Mouse (Mus musculus) intestine, postnatal 0 days (tissue): ENCODE results near the gene Cpxm1. TPM values are rescaled to one million over a fixed set of nuclear protein-coding genes. Genes with fewer than 3 reads are reported as not detected.

ENCODE experiments used
- ATAC-seq: fragments of 200-750 bp; cut with Nextera tagmentation; 2 replicates; pipeline ENCODE4 v1.8.0; 2017; ENCODE audit warnings: mild to moderate bottlenecking, moderate TSS enrichment, moderate library complexity
- H3K27ac ChIP-seq: fragments of 300-500 bp; sonication (generic); 2 replicates; pipeline ENCODE4 v1.5.1; 2014; ENCODE audit warnings: mild to moderate bottlenecking, low read depth, low read length, moderate library complexity
- H3K27me3 ChIP-seq: fragments of 300-500 bp; sonication (generic); replicated peaks from 2 replicates; pipeline ENCODE4 v1.6.1; 2014; ENCODE audit warnings: low read length, mixed read lengths; ENCODE audit not compliant: control insufficient read depth, insufficient read depth
- H3K36me3 ChIP-seq: fragments of 300-500 bp; sonication (generic); 2 replicates; pipeline ENCODE4 v1.6.1; 2014; ENCODE audit warnings: mild to moderate bottlenecking, moderate library complexity; ENCODE audit not compliant: control insufficient read depth, insufficient read depth
- H3K4me1 ChIP-seq: fragments of 300-500 bp; sonication (generic); replicated peaks from 2 replicates; pipeline ENCODE4 v1.6.1; 2014; ENCODE audit warnings: antibody characterized with exemption, low read length, mixed read lengths; ENCODE audit not compliant: control insufficient read depth, insufficient read depth
- H3K4me2 ChIP-seq: fragments of 300-500 bp; sonication (generic); replicated peaks from 2 replicates; pipeline ENCODE4 v1.6.1; 2014; ENCODE audit warnings: low read depth, mild to moderate bottlenecking, moderate library complexity
- H3K4me3 ChIP-seq: fragments of 300-500 bp; sonication (generic); 2 replicates; pipeline ENCODE4 v1.5.1; 2014; ENCODE audit warnings: low read depth, low read length
- H3K9ac ChIP-seq: fragments of 300-500 bp; sonication (generic); 2 replicates; pipeline ENCODE4 v1.6.1; 2014; ENCODE audit warnings: mild to moderate bottlenecking, low read depth, low read length
- H3K9me3 ChIP-seq: fragments of 300-500 bp; sonication (generic); 2 replicates; pipeline ENCODE4 v1.6.1; 2016; ENCODE audit warnings: mixed run types; ENCODE audit not compliant: control insufficient read depth
- CTCF ChIP-seq: sonication (generic); IDR thresholded peaks from 2 replicates; pipeline ENCODE4 v1.5.1; 2016; ENCODE audit warnings: low read depth, mild to moderate bottlenecking, control low read depth, antibody characterized with exemption, moderate library complexity
- WGBS: fragments of 180-500 bp; shearing (Covaris S2); extraction: QIAGEN DNeasy Blood & Tissue Kit; methylation state at CpG from one replicate; pipeline ENCODE4 v1.1.7; 2014; 5-methylcytosine and 5-hydroxymethylcytosine counted together
- polyA plus RNA-seq: library from polyadenylated mRNA; unstranded; fragments of >200 nt; fragmentation: Nextera tagmentation; extraction: Ambion mirVana; gene quantifications from 2 replicates; pipeline ENCODE4 v1.2.1, GENCODE M21; 2015

The Cpxm1 gene
- polyA plus RNA-seq, result 5.2 and 7.8 TPM in 2 replicates

GRCm38 (mm10) chr2:130397186-130397985, at the start of gene Cpxm1:
Cpxm1 (minus strand) TSS chr2:130397574.
- H3K27ac ChIP-seq, result no peak within 1 kb of the TSS
- no peak for ATAC-seq
- H3K4me2 ChIP-seq, result peak within 1 kb of the TSS; percentile 76
- peak within 1 kb of the TSS; percentile 48 for H3K4me3 ChIP-seq
- peak within 1 kb of the TSS; percentile 26 for H3K9ac ChIP-seq
- no peaks in the 10 kb centered on the region; the same call in 1 of the 2 replicates for H3K4me1 ChIP-seq
- no peaks in the 10 kb centered on the region for H3K9me3 ChIP-seq
- TF ChIP-seq CTCF, result no peak
- H3K27me3 ChIP-seq, result peaks cover 8% of the 10 kb centered on the region; the same call in 1 of the 2 replicates
- H3K36me3 ChIP-seq, result no peaks in the 10 kb centered on the region; the same call in 1 of the 2 replicates
- WGBS, result under 1% methylated on average over 46 of the region's 53 CpGs

GRCm38 (mm10) chr2:130442162-130442561, 44.8 kb upstream of the Cpxm1 start:
- no peak overlapping the region for H3K27ac ChIP-seq
- peaks cover 66% of the 10 kb centered on the region for H3K36me3 ChIP-seq
- H3K4me3 ChIP-seq, result no peak overlapping the region
- TF ChIP-seq CTCF, result no peak
- no peaks in the 10 kb centered on the region for H3K9me3 ChIP-seq
- no peak overlapping the region for H3K9ac ChIP-seq
- no peaks in the 10 kb centered on the region for H3K27me3 ChIP-seq
- H3K4me1 ChIP-seq, result no peaks in the 10 kb centered on the region
- ATAC-seq, result no peak
- WGBS, result 85% methylated on average over 10 of the region's 10 CpGs
- no peak overlapping the region for H3K4me2 ChIP-seq

- no peak overlapping the region for H3K4me2 ChIP-seq
- no peak overlapping the region for H3K9ac ChIP-seq
- H3K9me3 ChIP-seq, result no peaks in the 10 kb centered on the region
- no peak for ATAC-seq
- H3K27ac ChIP-seq, result no peak overlapping the region
- peaks cover 66% of the 10 kb centered on the region for H3K36me3 ChIP-seq
- TF ChIP-seq CTCF, result no peak
- H3K4me3 ChIP-seq, result no peak overlapping the region
- 96% methylated on average over 4 of the region's 4 CpGs for WGBS
- no peaks in the 10 kb centered on the region for H3K4me1 ChIP-seq
- no peaks in the 10 kb centered on the region for H3K27me3 ChIP-seq
These were observed 42.6 kb upstream of the Cpxm1 start for GRCm38 (mm10) chr2:130439840-130440480.

- Histone ChIP-seq H3K36me3 (peaks cover 65% of the 10 kb centered on the region), H3K27ac (no peak overlapping the region), H3K27me3 (no peaks in the 10 kb centered on the region), H3K9me3 (no peaks in the 10 kb centered on the region), H3K4me1 (no peaks in the 10 kb centered on the region), H3K9ac (no peak overlapping the region), H3K4me2 (no peak overlapping the region), H3K4me3 (no peak overlapping the region)
- ATAC-seq, result no peak
- TF ChIP-seq CTCF, result no peak
- WGBS, result 87% methylated on average over 3 of the region's 3 CpGs
These were observed 41.5 kb upstream of the Cpxm1 start for GRCm38 (mm10) chr2:130438861-130439260.

GRCm38 (mm10) chr2:130436769-130437168, 39.4 kb upstream of the Cpxm1 start:
- peaks cover 45% of the 10 kb centered on the region for H3K36me3 ChIP-seq
- H3K27me3 ChIP-seq, result no peaks in the 10 kb centered on the region
- no peak for ATAC-seq
- H3K4me1 ChIP-seq, result no peaks in the 10 kb centered on the region
- no peaks in the 10 kb centered on the region for H3K9me3 ChIP-seq
- H3K4me2 ChIP-seq, result no peak overlapping the region
- WGBS, result 94% methylated on average over 1 of the region's 1 CpGs
- TF ChIP-seq CTCF, result no peak
- H3K9ac ChIP-seq, result no peak overlapping the region
- H3K27ac ChIP-seq, result no peak overlapping the region
- no peak overlapping the region for H3K4me3 ChIP-seq

GRCm38 (mm10) chr2:130433152-130433551, 35.8 kb upstream of the Cpxm1 start:
- H3K27me3 ChIP-seq, result no peaks in the 10 kb centered on the region
- no peak overlapping the region for H3K9ac ChIP-seq
- 24% methylated on average over 4 of the region's 4 CpGs for WGBS
- no peak overlapping the region for H3K27ac ChIP-seq
- TF ChIP-seq CTCF, result peak; percentile 81
- ATAC-seq, result no peak
- H3K4me2 ChIP-seq, result no peak overlapping the region
- H3K9me3 ChIP-seq, result no peaks in the 10 kb centered on the region
- peaks cover 9% of the 10 kb centered on the region for H3K36me3 ChIP-seq
- no peak overlapping the region for H3K4me3 ChIP-seq
- no peaks in the 10 kb centered on the region for H3K4me1 ChIP-seq
